Mouse (Mus musculus) heart, postnatal 0 days (tissue): ENCODE measurements around the gene Ptger3.

Experiments
- CTCF ChIP-seq: IDR thresholded peaks from 2 replicates; pipeline ENCODE4 v1.5.1; 2016; ENCODE audit warnings: antibody characterized with exemption, control low read depth, low read depth
- EP300 ChIP-seq: IDR thresholded peaks from 2 replicates; pipeline ENCODE4 v1.6.1; 2016; ENCODE audit warnings: antibody characterized with exemption, low read depth

GRCm38 (mm10) chr3:157576343-157576722 is 9.6 kb downstream of the Ptger3 start:
- TF ChIP-seq CTCF (no peak), EP300 (no peak)
